Mouse (Mus musculus): ENCODE measurements around the gene Rnf38. TPM values are rescaled to one million over a fixed set of nuclear protein-coding genes. Genes with fewer than 3 reads are reported as not detected.

Gene Rnf38
- polyA plus RNA-seq, 1 experiment from 2014 or later = 16.1 TPM

DNA sequence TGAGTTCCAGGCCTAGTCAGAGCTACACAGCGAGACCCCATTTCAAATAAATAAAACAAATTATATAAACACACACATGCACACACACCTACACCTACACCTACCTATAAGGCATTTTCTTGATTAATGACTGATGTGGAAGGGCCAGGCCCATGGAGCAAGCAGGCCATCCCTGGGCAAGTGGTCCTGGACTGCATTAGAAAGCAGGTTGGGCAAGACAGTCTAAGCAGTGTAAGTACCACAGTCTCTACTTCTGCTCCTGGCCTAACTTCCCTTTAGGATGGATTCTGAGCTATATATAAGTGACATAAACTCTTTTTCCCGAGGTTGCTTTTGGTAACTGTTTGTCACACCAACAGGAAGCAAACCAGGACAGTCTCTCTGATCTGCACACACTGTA, 70.6 kb downstream of the Rnf38 start:
- no peak for ATAC-seq (ENCODE audit: insufficient read depth, low FRiP score, low read depth)
- H3K27ac ChIP-seq = no peak overlapping the region
- no peak overlapping the region for H3K4me3 ChIP-seq (replicated peaks)
- 67% methylated on average over 2 of the region's 2 CpGs for WGBS
- H3K36me3 ChIP-seq = no peaks in the 10 kb centered on the region
- peaks cover 25% of the 10 kb centered on the region; the same call in 1 of the 2 replicates for H3K4me1 ChIP-seq
- no peaks in the 10 kb centered on the region for H3K27me3 ChIP-seq (replicated peaks)
- no peaks in the 10 kb centered on the region for H3K9me3 ChIP-seq
- no peak overlapping the region for H3K4me2 ChIP-seq
- H3K9ac ChIP-seq = no peak overlapping the region

DNA sequence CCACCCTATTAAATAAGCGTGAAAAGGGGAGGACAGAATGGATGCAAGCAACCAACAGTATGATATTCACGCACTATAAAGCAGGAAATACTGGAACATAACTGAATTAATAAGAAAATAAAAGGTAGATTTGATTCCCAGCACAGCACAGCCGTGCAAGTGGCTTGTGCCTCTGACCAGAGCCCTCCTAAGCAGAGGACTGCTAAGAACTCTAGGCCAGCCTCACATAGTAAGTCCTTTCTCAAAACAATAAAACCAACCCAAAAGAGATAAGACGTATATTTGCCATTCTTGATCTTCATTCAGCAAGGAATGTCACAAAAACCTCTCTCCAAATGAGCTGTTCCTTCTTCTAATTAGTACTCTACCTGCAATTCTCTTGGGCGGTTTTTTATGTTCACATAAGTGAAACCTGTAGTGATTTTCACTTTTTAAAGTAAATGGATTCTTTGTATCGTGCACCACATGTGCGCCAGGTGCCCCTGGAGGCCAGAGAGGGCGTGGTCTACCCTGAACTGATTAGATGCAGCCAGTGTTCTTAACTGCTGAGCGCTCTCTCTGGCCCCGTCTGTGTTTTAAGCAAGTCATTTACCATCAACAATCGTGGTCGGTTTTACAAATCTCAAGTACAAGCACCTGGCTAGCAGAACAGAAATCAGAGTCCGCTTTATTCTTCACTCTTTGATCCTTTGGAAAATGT, 72.4 kb downstream of the Rnf38 start:
- no peak; the same call in 1 of the 2 replicates for ATAC-seq (ENCODE audit: insufficient read depth, low FRiP score, low read depth)
- Histone ChIP-seq H3K4me1 (peaks cover 28% of the 10 kb centered on the region; the same call in 1 of the 2 replicates), H3K9me3 (no peaks in the 10 kb centered on the region), H3K27me3 (replicated peaks) (no peaks in the 10 kb centered on the region), H3K9ac (no peak overlapping the region), H3K36me3 (no peaks in the 10 kb centered on the region), H3K27ac (0 out of 2 replicates have a peak overlapping the region, but pooled peaks have one; percentile 31), H3K4me3 (replicated peaks) (no peak overlapping the region), H3K4me2 (no peak overlapping the region)
- WGBS = 50% methylated on average over 13 of the region's 13 CpGs

DNA sequence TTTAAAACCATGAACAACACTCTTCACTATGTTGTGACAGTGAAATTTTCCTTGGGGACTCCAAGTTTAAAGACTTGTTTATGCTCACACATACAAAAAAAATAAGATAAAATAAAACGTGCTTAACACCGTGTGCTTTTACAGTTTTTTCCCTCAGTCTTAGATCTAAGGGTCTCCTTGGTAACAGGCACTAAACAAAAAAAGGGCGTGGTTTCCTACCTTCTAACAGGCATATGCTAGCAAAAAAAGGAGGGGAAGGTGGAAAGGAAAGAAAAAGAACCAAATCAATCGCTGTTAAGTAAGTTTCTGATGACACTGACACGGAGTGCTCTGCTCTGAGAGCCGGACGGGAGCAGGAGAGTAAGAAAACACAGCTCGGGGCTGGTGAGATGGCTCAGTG, 73.8 kb downstream of the Rnf38 start:
- Histone ChIP-seq H3K4me1 (peaks cover 19% of the 10 kb centered on the region; the same call in 1 of the 2 replicates), H3K9me3 (no peaks in the 10 kb centered on the region), H3K4me3 (replicated peaks) (no peak overlapping the region), H3K36me3 (no peaks in the 10 kb centered on the region), H3K9ac (no peak overlapping the region), H3K27me3 (replicated peaks) (no peaks in the 10 kb centered on the region), H3K27ac (no peak overlapping the region), H3K4me2 (no peak overlapping the region)
- no peak for ATAC-seq (ENCODE audit: insufficient read depth, low FRiP score, low read depth)
- 64% methylated on average over 8 of the region's 8 CpGs for WGBS

DNA sequence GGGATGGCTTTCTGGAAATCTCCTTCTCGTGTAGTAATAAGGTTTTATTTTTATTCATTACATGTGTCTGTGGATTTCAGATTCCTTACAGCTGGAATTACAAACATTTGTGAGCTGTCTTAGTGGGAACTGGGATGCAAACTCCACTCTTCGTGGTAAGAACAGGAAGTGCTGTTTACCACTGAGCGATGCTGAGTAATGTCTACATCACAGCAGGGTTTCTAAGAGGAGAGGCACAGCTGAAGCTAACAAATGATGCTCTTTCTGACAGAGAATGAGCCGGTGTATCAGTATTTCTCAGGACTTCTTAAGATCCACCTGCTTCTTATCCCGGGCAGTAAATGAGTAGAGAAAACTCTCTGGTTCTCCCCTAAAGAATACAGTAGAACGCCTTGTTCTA, 77.1 kb downstream of the Rnf38 start:
- H3K27me3 ChIP-seq (replicated peaks) = no peaks in the 10 kb centered on the region
- peaks cover 5% of the 10 kb centered on the region; the same call in 1 of the 2 replicates for H3K4me1 ChIP-seq
- H3K27ac ChIP-seq = no peak overlapping the region
- no peaks in the 10 kb centered on the region; the same call in 1 of the 2 replicates for H3K36me3 ChIP-seq
- 56% methylated on average over 6 of the region's 6 CpGs for WGBS
- ATAC-seq (ENCODE audit: insufficient read depth, low FRiP score, low read depth) = no peak
- H3K4me2 ChIP-seq = no peak overlapping the region
- no peaks in the 10 kb centered on the region for H3K9me3 ChIP-seq
- no peak overlapping the region for H3K4me3 ChIP-seq (replicated peaks)
- no peak overlapping the region for H3K9ac ChIP-seq

DNA sequence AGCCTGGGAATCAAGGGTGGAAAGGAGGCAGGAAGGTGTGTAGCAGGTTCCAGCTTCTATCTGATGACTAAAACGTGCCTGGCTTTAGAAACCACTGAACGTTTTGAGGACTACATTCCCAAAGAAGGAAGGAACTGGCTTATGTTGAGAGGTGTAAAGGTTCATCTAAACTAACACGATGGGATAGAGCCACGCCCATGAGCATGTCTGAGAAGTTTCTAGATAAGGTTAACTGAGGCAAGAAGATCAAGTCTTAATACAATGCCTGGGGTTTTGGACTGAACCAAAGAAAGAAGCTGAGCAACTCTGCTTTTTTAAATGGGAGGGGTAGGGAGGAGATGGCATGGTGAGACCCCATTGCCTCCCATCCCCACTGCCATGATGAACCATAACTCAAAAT, 78.7 kb downstream of the Rnf38 start:
- no peaks in the 10 kb centered on the region for H3K27me3 ChIP-seq (replicated peaks)
- H3K4me2 ChIP-seq = no peak overlapping the region
- no peaks in the 10 kb centered on the region for H3K9me3 ChIP-seq
- H3K4me1 ChIP-seq = peaks cover 5% of the 10 kb centered on the region; the same call in 1 of the 2 replicates
- ATAC-seq (ENCODE audit: insufficient read depth, low FRiP score, low read depth) = no peak
- no peak overlapping the region for H3K27ac ChIP-seq
- 75% methylated on average over 4 of the region's 4 CpGs for WGBS
- no peak overlapping the region for H3K4me3 ChIP-seq (replicated peaks)
- no peaks in the 10 kb centered on the region; the same call in 1 of the 2 replicates for H3K36me3 ChIP-seq
- no peak overlapping the region for H3K9ac ChIP-seq

DNA sequence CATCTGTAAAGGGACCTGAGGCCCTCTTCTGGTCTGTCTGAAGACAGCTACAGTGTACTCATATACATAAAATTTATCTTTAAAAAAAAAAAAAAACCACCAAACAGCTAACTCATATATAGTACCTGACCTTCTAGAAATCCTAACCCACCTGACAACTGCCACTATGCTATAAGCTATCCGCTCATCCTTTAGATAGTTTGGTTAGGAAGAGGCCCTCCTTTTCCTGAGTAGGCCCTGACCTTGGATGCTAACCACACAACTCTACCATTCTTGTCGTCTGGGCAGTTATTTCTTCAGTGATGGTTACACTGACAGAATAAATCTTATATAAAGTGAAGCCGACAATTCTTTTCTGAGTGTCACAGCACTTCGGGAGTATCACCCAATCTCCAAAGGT, 80.7 kb downstream of the Rnf38 start:
- Histone ChIP-seq H3K4me2 (no peak overlapping the region), H3K27ac (no peak overlapping the region), H3K9me3 (no peaks in the 10 kb centered on the region), H3K36me3 (peaks cover 6% of the 10 kb centered on the region; the same call in 1 of the 2 replicates), H3K9ac (no peak overlapping the region), H3K4me3 (replicated peaks) (no peak overlapping the region), H3K4me1 (peaks cover 5% of the 10 kb centered on the region; the same call in 1 of the 2 replicates), H3K27me3 (replicated peaks) (no peaks in the 10 kb centered on the region)
- ATAC-seq (ENCODE audit: insufficient read depth, low FRiP score, low read depth) = no peak
- 83% methylated on average over 4 of the region's 4 CpGs for WGBS

DNA sequence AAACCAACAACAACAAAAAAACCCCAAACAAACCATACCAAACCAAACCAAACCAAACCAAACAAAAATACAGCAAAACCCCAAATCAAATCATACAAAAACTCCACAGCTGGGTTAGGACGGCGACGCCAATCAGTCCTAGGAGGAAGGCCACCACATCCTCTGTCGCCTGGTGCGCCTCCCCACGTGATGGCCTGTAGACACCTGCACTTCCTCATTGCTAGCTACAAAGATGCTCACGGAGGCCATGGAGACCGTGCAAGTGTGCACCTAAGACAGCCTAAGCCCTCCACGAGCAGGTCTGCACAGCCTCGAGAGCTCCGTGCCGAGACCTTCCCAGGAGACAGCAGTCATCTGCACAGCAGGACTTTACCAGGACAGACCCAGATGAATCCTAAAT, 106.8 kb downstream of the Rnf38 start:
- Histone ChIP-seq H3K4me3 (replicated peaks) (no peak overlapping the region), H3K27me3 (replicated peaks) (no peaks in the 10 kb centered on the region), H3K27ac (no peak overlapping the region), H3K9ac (no peak overlapping the region), H3K4me1 (no peaks in the 10 kb centered on the region), H3K36me3 (peaks cover 25% of the 10 kb centered on the region), H3K4me2 (no peak overlapping the region), H3K9me3 (no peaks in the 10 kb centered on the region)
- no peak for ATAC-seq (ENCODE audit: insufficient read depth, low FRiP score, low read depth)
- WGBS = 90% methylated on average over 12 of the region's 12 CpGs

DNA sequence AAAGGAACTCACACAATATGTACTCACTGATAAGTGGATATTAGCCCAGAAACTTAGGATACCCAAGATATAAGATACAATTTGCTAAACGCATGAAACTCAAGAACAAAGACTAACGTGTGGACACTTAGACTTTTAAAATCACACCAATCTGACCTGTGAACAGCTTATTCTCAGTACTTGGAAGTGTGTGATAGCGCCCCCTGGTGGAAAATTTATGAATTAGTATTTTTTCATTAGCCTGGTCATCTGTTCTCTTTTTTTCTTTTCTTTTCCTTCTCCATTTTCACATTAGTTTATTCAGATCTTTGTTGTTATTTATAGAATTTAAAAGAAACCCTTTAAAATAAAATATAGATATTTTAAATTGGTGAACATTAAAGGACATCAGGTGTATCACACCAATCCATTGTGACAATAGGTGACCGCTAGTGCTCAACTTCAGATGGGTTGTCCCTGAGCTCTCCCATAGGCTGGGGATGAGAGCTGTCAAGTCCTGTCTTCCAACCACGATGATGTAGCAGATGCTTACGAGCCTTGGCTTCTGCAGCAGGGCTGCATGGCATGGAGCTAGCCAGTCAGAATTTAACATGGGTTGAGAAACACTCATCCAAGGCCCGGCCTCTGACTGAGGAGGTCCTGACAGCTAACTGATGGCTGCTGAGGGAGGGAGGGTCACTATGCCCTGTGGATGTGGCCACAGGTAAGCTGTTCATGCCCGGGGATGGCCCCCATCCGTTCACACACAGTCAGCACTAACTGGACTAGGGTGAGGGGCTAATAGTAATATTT, 114.0 kb downstream of the Rnf38 start:
- no peaks in the 10 kb centered on the region for H3K9me3 ChIP-seq
- H3K4me2 ChIP-seq = no peak overlapping the region
- H3K36me3 ChIP-seq = no peaks in the 10 kb centered on the region
- no peaks in the 10 kb centered on the region for H3K27me3 ChIP-seq (replicated peaks)
- no peak overlapping the region for H3K9ac ChIP-seq
- H3K4me3 ChIP-seq (replicated peaks) = no peak overlapping the region
- no peak for ATAC-seq (ENCODE audit: insufficient read depth, low FRiP score, low read depth)
- H3K4me1 ChIP-seq = no peaks in the 10 kb centered on the region
- no peak overlapping the region for H3K27ac ChIP-seq
- WGBS = 54% methylated on average over 9 of the region's 9 CpGs

DNA sequence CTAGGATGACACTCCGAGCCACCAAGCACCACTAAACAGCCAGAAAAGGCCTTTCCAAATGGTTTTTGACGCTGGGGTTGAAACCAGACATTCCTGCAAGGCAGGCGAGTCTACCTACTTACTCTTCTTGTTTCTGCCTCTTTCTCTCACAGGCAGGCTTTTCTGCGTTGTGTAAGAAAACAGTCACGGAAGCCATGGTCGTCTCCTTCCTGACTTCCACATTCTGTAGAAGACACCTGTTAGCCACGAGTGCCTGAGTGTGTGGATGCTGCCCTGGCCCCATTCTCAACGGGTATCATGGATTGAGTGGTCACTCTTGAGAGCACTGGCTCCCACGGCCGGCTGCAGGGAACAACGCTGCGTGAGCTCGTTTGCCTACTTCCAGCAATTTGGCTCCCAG, 118.5 kb downstream of the Rnf38 start:
- WGBS = 84% methylated on average over 13 of the region's 13 CpGs
- H3K9me3 ChIP-seq = no peaks in the 10 kb centered on the region
- no peak overlapping the region for H3K9ac ChIP-seq
- H3K27ac ChIP-seq = no peak overlapping the region
- ATAC-seq (ENCODE audit: insufficient read depth, low FRiP score, low read depth) = no peak
- H3K4me2 ChIP-seq = no peak overlapping the region
- H3K27me3 ChIP-seq (replicated peaks) = no peaks in the 10 kb centered on the region
- no peaks in the 10 kb centered on the region for H3K36me3 ChIP-seq
- no peak overlapping the region for H3K4me3 ChIP-seq (replicated peaks)
- H3K4me1 ChIP-seq = 0 out of 2 replicates have a peak, but pooled peaks cover 7% of the 10 kb centered on the region

DNA sequence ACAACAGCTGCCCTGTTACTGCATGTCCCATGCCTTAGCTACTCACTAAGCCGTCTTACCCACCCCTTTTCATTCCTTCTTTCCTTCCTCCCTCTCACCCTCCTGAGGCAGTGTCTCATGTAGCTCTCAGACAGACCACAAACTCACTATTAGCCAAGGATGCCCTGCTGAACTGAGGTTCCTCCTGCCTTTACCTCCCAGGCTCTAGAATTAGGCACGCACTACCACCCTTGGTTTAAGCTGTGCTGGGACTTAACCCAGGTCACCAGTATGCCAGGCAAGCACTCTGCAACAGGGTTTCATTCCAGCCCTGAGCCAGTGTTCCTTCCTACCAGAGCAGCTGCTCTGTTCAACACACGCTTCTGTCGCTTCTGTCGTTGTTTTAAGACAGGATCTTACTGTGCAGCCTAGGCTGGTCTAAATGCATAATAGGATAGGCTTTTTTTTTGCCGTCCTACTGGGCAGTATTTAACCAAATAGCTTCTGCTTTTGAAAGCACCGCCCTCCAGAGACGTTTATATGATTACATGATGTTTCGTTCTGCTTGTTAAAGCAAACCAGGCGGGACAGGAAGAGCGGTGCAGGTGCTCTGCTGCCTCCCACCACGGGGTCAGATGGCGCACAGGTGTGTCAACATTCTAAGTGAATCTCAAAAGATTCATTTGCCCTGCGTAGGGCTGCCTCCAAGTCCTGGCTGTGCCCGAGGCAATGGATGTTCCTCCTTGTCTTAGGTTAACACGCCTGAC, 120.0 kb downstream of the Rnf38 start:
- ATAC-seq (ENCODE audit: insufficient read depth, low FRiP score, low read depth) = no peak; the same call in 1 of the 2 replicates
- Histone ChIP-seq H3K27me3 (replicated peaks) (no peaks in the 10 kb centered on the region), H3K27ac (peak overlapping the region; percentile 70), H3K4me2 (peak overlapping the region; percentile 32), H3K4me3 (replicated peaks) (no peak overlapping the region), H3K9ac (no peak overlapping the region), H3K4me1 (0 out of 2 replicates have a peak, but pooled peaks cover 7% of the 10 kb centered on the region), H3K9me3 (no peaks in the 10 kb centered on the region), H3K36me3 (no peaks in the 10 kb centered on the region)
- 25% methylated on average over 16 of the region's 16 CpGs for WGBS

DNA sequence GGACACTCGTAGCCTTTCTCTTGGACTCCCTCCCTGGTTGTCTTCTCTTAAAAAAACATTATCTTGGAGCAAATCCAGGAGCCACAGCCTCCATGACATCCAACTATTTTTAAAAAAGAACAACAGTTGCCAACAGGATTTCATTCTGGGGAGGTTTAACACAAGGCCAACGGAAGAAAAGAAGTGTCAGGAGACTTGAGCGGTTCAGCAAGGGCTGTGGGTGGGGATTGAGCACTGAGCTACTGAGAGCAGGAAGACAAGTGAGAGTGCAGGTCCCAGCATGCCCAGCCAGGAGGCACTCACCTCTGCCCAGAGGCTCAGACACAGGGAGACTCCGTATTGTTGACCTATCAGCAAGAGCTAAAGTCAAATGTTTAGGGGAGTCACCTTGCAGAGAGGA, 120.8 kb downstream of the Rnf38 start:
- 18% methylated on average over 4 of the region's 4 CpGs for WGBS
- H3K9me3 ChIP-seq = no peaks in the 10 kb centered on the region
- no peak overlapping the region for H3K9ac ChIP-seq
- no peak overlapping the region for H3K4me2 ChIP-seq
- H3K27ac ChIP-seq = peak overlapping the region; percentile 31; the same call in 1 of the 2 replicates
- no peak overlapping the region for H3K4me3 ChIP-seq (replicated peaks)
- ATAC-seq (ENCODE audit: insufficient read depth, low FRiP score, low read depth) = no peak; the same call in 1 of the 2 replicates
- H3K36me3 ChIP-seq = no peaks in the 10 kb centered on the region
- H3K27me3 ChIP-seq (replicated peaks) = no peaks in the 10 kb centered on the region
- 0 out of 2 replicates have a peak, but pooled peaks cover 7% of the 10 kb centered on the region for H3K4me1 ChIP-seq

Measured in stomach, embryonic 15.5 days (tissue).